Mouse (Mus musculus): ENCODE results near the gene Isy1. TPM values are rescaled to one million over a fixed set of nuclear protein-coding genes. Genes with fewer than 3 reads are reported as not detected.

The Isy1 gene
- 21.4 and 24.1 TPM in 2 replicates for polyA plus RNA-seq (2015; fragmentation: Nextera tagmentation; extraction: Ambion mirVana)

DNA sequence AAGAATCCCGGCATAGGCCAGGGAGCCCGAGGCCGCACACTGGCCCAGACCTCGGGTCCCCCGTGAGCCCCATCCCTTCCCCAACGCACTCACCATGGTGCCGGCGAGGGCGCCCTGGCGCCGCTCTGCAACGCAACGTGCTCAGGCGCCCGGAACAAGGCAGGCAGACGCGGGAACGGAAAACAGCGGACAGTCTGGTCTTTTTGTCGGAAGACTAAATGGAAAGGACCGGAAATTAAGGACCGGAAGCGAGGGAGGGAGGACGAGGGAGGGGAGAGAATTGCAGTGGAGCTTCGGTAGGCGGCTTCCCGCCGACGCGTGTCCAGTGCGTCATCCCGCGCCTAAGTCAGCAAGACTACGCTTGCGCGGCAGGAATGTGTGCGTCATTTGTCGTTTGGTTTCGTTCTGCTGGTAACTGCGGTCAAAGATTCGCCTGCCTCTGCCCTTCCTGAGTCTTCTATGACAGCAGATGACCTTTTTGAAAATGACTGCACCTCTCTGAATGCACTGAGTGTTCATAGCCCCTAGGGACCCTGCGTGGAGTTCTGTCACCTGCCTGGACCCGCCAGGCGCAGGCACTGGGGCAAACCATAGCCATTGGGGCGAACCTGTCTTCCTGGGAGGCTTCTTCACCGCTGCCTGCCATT, at the start of gene Isy1:
Isy1 (minus strand) TSS at position 248 of the 647 bp plus-strand sequence.
- H3K27ac ChIP-seq (ENCODE audit: low read length), result peak within 1 kb of the TSS; percentile 95

DNA sequence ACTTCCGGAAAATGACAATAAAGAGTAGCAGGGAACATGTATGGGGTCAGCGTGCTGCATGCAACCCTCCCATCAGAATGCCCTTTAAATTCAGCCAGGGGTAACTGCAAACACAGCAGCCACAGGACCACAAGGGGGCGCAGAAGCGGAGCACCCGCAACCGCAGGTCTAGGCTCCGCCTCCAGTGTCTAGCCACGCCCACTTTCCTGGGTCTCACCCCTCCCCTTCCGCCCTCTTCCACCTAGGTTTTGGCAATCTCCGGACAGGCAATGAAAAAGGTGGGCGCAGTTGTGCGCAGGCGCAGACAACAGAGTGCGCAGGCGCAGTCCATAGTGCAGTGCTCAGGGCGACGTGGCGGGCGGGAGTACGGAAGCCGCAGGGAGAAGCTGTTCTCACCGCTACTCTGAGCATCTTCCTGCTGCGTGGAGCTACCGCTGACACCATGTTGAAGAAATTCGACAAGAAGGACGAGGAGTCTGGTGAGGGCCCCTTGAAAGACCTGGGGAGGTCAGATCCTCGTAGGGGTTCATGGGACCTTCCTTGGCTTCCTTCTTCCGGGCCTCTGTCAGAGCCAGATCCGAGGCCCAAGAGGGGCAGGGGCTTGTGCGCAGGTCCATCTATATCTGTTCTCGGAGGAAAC, 49.1 kb upstream of the Isy1 start, which contains the start of gene Copg1:
Copg1 (plus strand) TSS at position 221 of the 640 bp plus-strand sequence.
- Histone ChIP-seq H3K4me3 (ENCODE audit: low read depth, low read length) (peak within 1 kb of the TSS; percentile 62), H3K4me1 (ENCODE audit: insufficient read depth, low read depth, low read length) (peaks cover 6% of the 10 kb centered on the region; the same call in 1 of the 2 replicates), H3K4me2 (replicated peaks; ENCODE audit: low read depth, low read length) (peak within 1 kb of the TSS; percentile 78), H3K27ac (ENCODE audit: low read length) (peak within 1 kb of the TSS; percentile 62), H3K9me3 (ENCODE audit: low read length) (no peaks in the 10 kb centered on the region), H3K27me3 (replicated peaks; ENCODE audit: insufficient read depth, low read length) (no peaks in the 10 kb centered on the region), H3K36me3 (ENCODE audit: insufficient read depth, low read length) (peaks cover 29% of the 10 kb centered on the region; the same call in 1 of the 2 replicates), H3K9ac (replicated peaks; ENCODE audit: low read depth) (peak within 1 kb of the TSS; percentile 66)
- peak; percentile 98 for DNase-seq (ENCODE audit: low spot score)
- 2% methylated on average over 31 of the region's 31 CpGs for WGBS
- TF ChIP-seq EP300 (IDR thresholded peaks at IDR 0.05) (no peak), CTCF (IDR thresholded peaks at IDR 0.05) (peak; percentile 95)
- ATAC-seq, result peak; percentile 96

More for the DNA sequence above, at the start of gene Isy1:
- Histone ChIP-seq H3K27me3 (replicated peaks; ENCODE audit: insufficient read depth, low read length) (no peaks in the 10 kb centered on the region), H3K4me3 (ENCODE audit: low read depth, low read length) (peak within 1 kb of the TSS; percentile 63), H3K9me3 (ENCODE audit: low read length) (no peaks in the 10 kb centered on the region), H3K4me1 (ENCODE audit: insufficient read depth, low read depth, low read length) (no peaks in the 10 kb centered on the region), H3K36me3 (ENCODE audit: insufficient read depth, low read length) (peaks cover 10% of the 10 kb centered on the region), H3K4me2 (replicated peaks; ENCODE audit: low read depth, low read length) (peak within 1 kb of the TSS; percentile 81), H3K9ac (replicated peaks; ENCODE audit: low read depth) (peak within 1 kb of the TSS; percentile 82)
- WGBS, result under 1% methylated on average over 46 of the region's 46 CpGs
- DNase-seq (ENCODE audit: low spot score) (peak; percentile 99), ATAC-seq (peak; percentile 99)
- peak; percentile 38 for TF ChIP-seq CTCF (IDR thresholded peaks at IDR 0.05)
- TF ChIP-seq EP300 (IDR thresholded peaks at IDR 0.05), result peak; percentile 70

GRCm38 (mm10) chr6:87886721-87887120, 48.1 kb upstream of the Isy1 start:
- no peak for ATAC-seq
- H3K27me3 ChIP-seq (replicated peaks; ENCODE audit: insufficient read depth, low read length), result no peaks in the 10 kb centered on the region
- H3K4me3 ChIP-seq (ENCODE audit: low read depth, low read length), result no peak overlapping the region
- WGBS, result 31% methylated on average over 1 of the region's 1 CpGs
- no peak overlapping the region for H3K27ac ChIP-seq (ENCODE audit: low read length)
- peaks cover 6% of the 10 kb centered on the region; the same call in 1 of the 2 replicates for H3K4me1 ChIP-seq (ENCODE audit: insufficient read depth, low read depth, low read length)
- peaks cover 19% of the 10 kb centered on the region; the same call in 1 of the 2 replicates for H3K36me3 ChIP-seq (ENCODE audit: insufficient read depth, low read length)
- peak; percentile 9 for DNase-seq (ENCODE audit: low spot score)
- TF ChIP-seq CTCF (IDR thresholded peaks at IDR 0.05) (no peak), EP300 (IDR thresholded peaks at IDR 0.05) (no peak; the same call in 1 of the 2 replicates)
- no peak overlapping the region for H3K9ac ChIP-seq (replicated peaks; ENCODE audit: low read depth)
- no peaks in the 10 kb centered on the region for H3K9me3 ChIP-seq (ENCODE audit: low read length)
- no peak overlapping the region for H3K4me2 ChIP-seq (replicated peaks; ENCODE audit: low read depth, low read length)

GRCm38 (mm10) chr6:87882816-87883215, 44.2 kb upstream of the Isy1 start:
- Histone ChIP-seq H3K4me1 (ENCODE audit: insufficient read depth, low read depth, low read length) (no peaks in the 10 kb centered on the region), H3K9me3 (ENCODE audit: low read length) (no peaks in the 10 kb centered on the region), H3K4me2 (replicated peaks; ENCODE audit: low read depth, low read length) (no peak overlapping the region), H3K27me3 (replicated peaks; ENCODE audit: insufficient read depth, low read length) (no peaks in the 10 kb centered on the region), H3K4me3 (ENCODE audit: low read depth, low read length) (no peak overlapping the region), H3K9ac (replicated peaks; ENCODE audit: low read depth) (no peak overlapping the region), H3K36me3 (ENCODE audit: insufficient read depth, low read length) (no peaks in the 10 kb centered on the region), H3K27ac (ENCODE audit: low read length) (no peak overlapping the region)
- peak; percentile 16 for DNase-seq (ENCODE audit: low spot score)
- ATAC-seq, result no peak
- TF ChIP-seq EP300 (IDR thresholded peaks at IDR 0.05) (no peak), CTCF (IDR thresholded peaks at IDR 0.05) (no peak)
- 46% methylated on average over 4 of the region's 4 CpGs for WGBS

- Histone ChIP-seq H3K36me3 (ENCODE audit: insufficient read depth, low read length) (no peaks in the 10 kb centered on the region), H3K9ac (replicated peaks; ENCODE audit: low read depth) (no peak overlapping the region), H3K27me3 (replicated peaks; ENCODE audit: insufficient read depth, low read length) (no peaks in the 10 kb centered on the region), H3K4me3 (ENCODE audit: low read depth, low read length) (no peak overlapping the region), H3K4me2 (replicated peaks; ENCODE audit: low read depth, low read length) (no peak overlapping the region), H3K4me1 (ENCODE audit: insufficient read depth, low read depth, low read length) (no peaks in the 10 kb centered on the region), H3K9me3 (ENCODE audit: low read length) (no peaks in the 10 kb centered on the region), H3K27ac (ENCODE audit: low read length) (no peak overlapping the region)
- ATAC-seq, result no peak
- no peak for TF ChIP-seq EP300 (IDR thresholded peaks at IDR 0.05)
- TF ChIP-seq CTCF (IDR thresholded peaks at IDR 0.05), result no peak
- no peak for DNase-seq (ENCODE audit: low spot score)
- 84% methylated on average over 3 of the region's 3 CpGs for WGBS
Measured at GRCm38 (mm10) chr6:87882221-87882620, 43.6 kb upstream of the Isy1 start.

- 72% methylated on average over 3 of the region's 3 CpGs for WGBS
- Histone ChIP-seq H3K4me2 (replicated peaks; ENCODE audit: low read depth, low read length) (no peak overlapping the region), H3K36me3 (ENCODE audit: insufficient read depth, low read length) (no peaks in the 10 kb centered on the region), H3K27ac (ENCODE audit: low read length) (no peak overlapping the region), H3K4me1 (ENCODE audit: insufficient read depth, low read depth, low read length) (no peaks in the 10 kb centered on the region), H3K9ac (replicated peaks; ENCODE audit: low read depth) (no peak overlapping the region), H3K4me3 (ENCODE audit: low read depth, low read length) (no peak overlapping the region), H3K9me3 (ENCODE audit: low read length) (no peaks in the 10 kb centered on the region), H3K27me3 (replicated peaks; ENCODE audit: insufficient read depth, low read length) (no peaks in the 10 kb centered on the region)
- ATAC-seq (no peak), DNase-seq (ENCODE audit: low spot score) (no peak)
- TF ChIP-seq EP300 (IDR thresholded peaks at IDR 0.05), result no peak
- no peak for TF ChIP-seq CTCF (IDR thresholded peaks at IDR 0.05)
Measured at GRCm38 (mm10) chr6:87879628-87880027, 41.0 kb upstream of the Isy1 start.
